Mouse (Mus musculus): Measurements from ENCODE around the gene Cpsf4.

GRCm38 (mm10) chr5:145147748-145148147 lies 19.3 kb upstream of the Cpsf4 start:
- TF ChIP-seq MAFK (IDR thresholded peaks at IDR 0.05; ENCODE audit: insufficient read depth, low read depth, low read length) (no peak), CHD2 (IDR thresholded peaks at IDR 0.05; ENCODE audit: low read depth, low read length) (no peak), ZNF384 (IDR thresholded peaks at IDR 0.05; ENCODE audit: low read depth, low read length) (no peak), HCFC1 (IDR thresholded peaks at IDR 0.05; ENCODE audit: borderline replicate concordance, insufficient read depth, low read length) (no peak), ZC3H11A (IDR thresholded peaks at IDR 0.05; ENCODE audit: borderline replicate concordance, low read depth, low read length) (no peak)
